ENCODE assay signal across 29 mouse cellular contexts in the genomic region with DNA sequence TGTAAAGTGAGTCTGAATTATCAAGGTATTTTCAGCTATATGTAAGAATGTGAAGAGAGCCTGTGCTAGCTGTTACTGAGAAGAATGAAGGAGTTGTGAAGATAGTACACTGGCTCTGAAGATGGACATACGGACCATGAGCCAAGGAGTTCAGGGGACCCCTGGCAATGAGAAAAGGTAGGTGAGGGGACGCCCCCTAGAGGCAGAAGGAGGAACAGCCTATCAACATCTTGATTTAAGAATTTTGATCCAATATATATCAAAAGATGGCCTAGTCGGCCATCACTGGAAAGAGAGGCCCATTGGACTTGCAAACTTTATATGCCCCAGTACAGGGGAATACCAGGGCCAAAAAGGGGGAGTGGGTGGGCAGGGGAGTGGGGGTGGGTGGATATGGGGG. TPM values are rescaled to one million over a fixed set of nuclear protein-coding genes. Genes with fewer than 3 reads are reported as not detected.
DNase-seq lines count a peak whose midpoint lies in the region; ATAC-seq and TF ChIP-seq lines count a peak whose summit lies in the region.
"Not testable (repeated sequence)": the region's sequence is repeated elsewhere in the genome, so short reads cannot be mapped to it uniquely, and the experiment has no call there.
"Had no signal": no experiment of that assay in that cellular context is flagged by ENCODE, and none has a peak within 500 bp of the region (broad histone marks: within the 10 kb centered on the region; RNA-seq: fewer than 3 reads in every experiment).

No protein-coding gene starts in this region.

- not testable (repeated sequence) for H3K27ac ChIP-seq in cerebellum, adult 2 months (ENCODE audit: insufficient read depth, low read length); hindbrain, postnatal 0 days; left cerebral cortex, adult 2 months; lung, postnatal 0 days (ENCODE audit: low read length)

- intact Hi-C loops in left cerebral cortex, adult 2 months (cut with DNase I), result not testable (repeated sequence)

- not testable (repeated sequence) for H3K9ac ChIP-seq in hindbrain, postnatal 0 days (replicated peaks; ENCODE audit: low read length); lung, postnatal 0 days (replicated peaks; ENCODE audit: low read depth)

- peak; percentile 14 for DNase-seq in WW6 (ENCODE audit: low read depth, low spot score)
- DNase-seq in cerebellum, adult 2 months; hindbrain, postnatal 0 days (ENCODE audit: low spot score); left cerebral cortex, adult 2 months (ENCODE audit: extremely low spot score in 1 of 2, low spot score in 2 of 2); lung, postnatal 0 days (ENCODE audit: low spot score): not testable (repeated sequence)
- peak; percentile 30 for DNase-seq in splenic B cell, adult 2 months (ENCODE audit: low read depth, low spot score)

- not testable (repeated sequence) for H3K4me1 ChIP-seq in E14TG2a.4 (replicated peaks; ENCODE audit: low read depth, low read length); cerebellum, adult 2 months (ENCODE audit: control insufficient read depth, insufficient read depth, low read length); hindbrain, postnatal 0 days (ENCODE audit: insufficient read depth, low read length); lung, postnatal 0 days (ENCODE audit: insufficient read depth, low read depth, low read length)

- not testable (repeated sequence) for H3K36me3 ChIP-seq in E14TG2a.4 (ENCODE audit: insufficient read depth, low read length); hindbrain, postnatal 0 days (ENCODE audit: insufficient read depth, low read length); lung, postnatal 0 days (ENCODE audit: insufficient read depth, low read length); splenic B cell, adult 2 months (ENCODE audit: control insufficient read depth, insufficient read depth, low read length, poor library complexity, severe bottlenecking)

- H3K4me3 ChIP-seq in E14TG2a.4 (replicated peaks; ENCODE audit: low read length); cerebellum, adult 2 months (replicated peaks; ENCODE audit: insufficient read depth, low read depth, low read length); hindbrain, postnatal 0 days (ENCODE audit: low read length); left cerebral cortex, adult 2 months; lung, postnatal 0 days (ENCODE audit: low read depth, low read length): not testable (repeated sequence)

- not testable (repeated sequence) for H3K4me2 ChIP-seq in hindbrain, postnatal 0 days (ENCODE audit: low read depth, low read length); lung, postnatal 0 days (replicated peaks; ENCODE audit: low read depth, low read length)

- WGBS in cerebellum, adult 2 months, result 36% methylated on average over 3 of the region's 3 CpGs
- WGBS in hindbrain, postnatal 0 days, result 39% methylated on average over 3 of the region's 3 CpGs
- WGBS in lung, postnatal 0 days, result 27% methylated on average over 3 of the region's 3 CpGs

- not testable (repeated sequence) for TF ChIP-seq EP300 in lung, postnatal 0 days (IDR thresholded peaks at IDR 0.05)

- not testable (repeated sequence) for TF ChIP-seq POLR2A in cerebellum, adult 2 months (IDR thresholded peaks at IDR 0.05; ENCODE audit: borderline replicate concordance, insufficient read depth, low read length)

- ATAC-seq in hindbrain, postnatal 0 days; lung, postnatal 0 days: not testable (repeated sequence)

- peak; percentile 43 for TF ChIP-seq CTCF in E14TG2a.4 (conservative IDR thresholded peaks at IDR 0.05; ENCODE audit: low read length)
- peak; percentile 34; the same call in 1 of the 2 replicates for TF ChIP-seq CTCF in cerebellum, adult 2 months (IDR thresholded peaks at IDR 0.05; ENCODE audit: borderline replicate concordance, insufficient read depth, low read depth, low read length)
- TF ChIP-seq CTCF in hindbrain, postnatal 0 days (IDR thresholded peaks at IDR 0.05; ENCODE audit: low read depth), result peak; percentile 35
- peak; percentile 24 for TF ChIP-seq CTCF in left cerebral cortex, adult 2 months (IDR thresholded peaks at IDR 0.05)
- TF ChIP-seq CTCF in lung, postnatal 0 days (IDR thresholded peaks at IDR 0.05), result peak; percentile 29

- not testable (repeated sequence) for H3K27me3 ChIP-seq in E14TG2a.4 (ENCODE audit: insufficient read depth, low read length); cerebellum, adult 2 months (ENCODE audit: control insufficient read depth, insufficient read depth, low read length); hindbrain, postnatal 0 days (ENCODE audit: insufficient read depth, low read length); lung, postnatal 0 days (replicated peaks; ENCODE audit: insufficient read depth, low read length); splenic B cell, adult 2 months (ENCODE audit: control insufficient read depth, insufficient read depth, low read length, poor library complexity, severe bottlenecking)

- not testable (repeated sequence) for H3K9me3 ChIP-seq in E14TG2a.4 (ENCODE audit: low read length); hindbrain, postnatal 0 days (ENCODE audit: low read length); lung, postnatal 0 days (ENCODE audit: low read length)

RNA-seq across cellular contexts. Expression of a gene that starts 19.7 kb away (rescaled TPM):
- 5.2 and 6.5 TPM in 2 replicates for polyA plus RNA-seq in cerebellum, adult 2 months (2012; rRNA removed)
- total RNA-seq in hindbrain, postnatal 0 days (2014; rRNA removed), result 1.1 and 2.6 TPM in 2 replicates
- polyA plus RNA-seq in hindbrain, postnatal 0 days (2015; fragmentation: Nextera tagmentation; extraction: Ambion mirVana), result 1.4 and 1.5 TPM in 2 replicates
- total RNA-seq in left cerebral cortex, adult 2 months (2021), result under 1 TPM; 0.56 to 0.84 TPM
- polyA plus RNA-seq in lung, postnatal 0 days (2015; fragmentation: Nextera tagmentation; extraction: Ambion mirVana), result 4.6 and 5.9 TPM in 2 replicates
- polyA plus RNA-seq: G1E had no signal

RNA-seq across cellular contexts. Expression of a gene that starts 24.6 kb away (rescaled TPM):
- 0.44 and 0.71 TPM in 2 replicates for polyA plus RNA-seq in cerebellum, adult 2 months (2012; rRNA removed)
- 0.37 TPM in 1 of 2 replicates, not detected in the other for total RNA-seq in hindbrain, postnatal 0 days (2014; rRNA removed)
- 0.08 TPM in 1 of 2 replicates, not detected in the other for polyA plus RNA-seq in hindbrain, postnatal 0 days (2015; fragmentation: Nextera tagmentation; extraction: Ambion mirVana)
- not detected for total RNA-seq in left cerebral cortex, adult 2 months (2021)
- polyA plus RNA-seq in lung, postnatal 0 days (2015; fragmentation: Nextera tagmentation; extraction: Ambion mirVana), result 1.5 and 2.0 TPM in 2 replicates
- total RNA-seq: layer of hippocampus, postnatal 36 days; left cerebral cortex, postnatal 10 days had no signal
- polyA plus RNA-seq: forebrain, embryonic 14.5 days; G1E; inflammation-experienced regulatory T-cells, adult 6 months; limb, embryonic 10.5 days had no signal

RNA-seq across cellular contexts. Expression of a gene that starts 58.6 kb away (rescaled TPM):
- 62.9 and 71.8 TPM in 2 replicates for polyA plus RNA-seq in cerebellum, adult 2 months (2012; rRNA removed)
- total RNA-seq in hindbrain, postnatal 0 days (2014; rRNA removed), result 12.8 and 14.1 TPM in 2 replicates
- 7.5 and 7.8 TPM in 2 replicates for polyA plus RNA-seq in hindbrain, postnatal 0 days (2015; fragmentation: Nextera tagmentation; extraction: Ambion mirVana)
- total RNA-seq in left cerebral cortex, adult 2 months (2021), result 1 to 10 TPM; 4.0 to 5.4 TPM
- polyA plus RNA-seq in lung, postnatal 0 days (2015; fragmentation: Nextera tagmentation; extraction: Ambion mirVana), result 10.4 and 11.1 TPM in 2 replicates
- polyA plus RNA-seq: G1E; inflammation-experienced regulatory T-cells, adult 6 months had no signal

RNA-seq across cellular contexts. Expression of a gene that starts 59.4 kb away (rescaled TPM):
- 0.18 TPM in 1 of 2 replicates, not detected in the other for polyA plus RNA-seq in cerebellum, adult 2 months (2012; rRNA removed)
- total RNA-seq in hindbrain, postnatal 0 days (2014; rRNA removed), result not detected in 2 replicates
- not detected in 2 replicates for polyA plus RNA-seq in hindbrain, postnatal 0 days (2015; fragmentation: Nextera tagmentation; extraction: Ambion mirVana)
- total RNA-seq in left cerebral cortex, adult 2 months (2021), result not detected
- 0.19 and 0.31 TPM in 2 replicates for polyA plus RNA-seq in lung, postnatal 0 days (2015; fragmentation: Nextera tagmentation; extraction: Ambion mirVana)
- total RNA-seq: adrenal gland, adult 2 months; adrenal gland, postnatal 36 days; G1E; gastrocnemius, postnatal 25 days; heart, postnatal 36 days; layer of hippocampus, postnatal 36 days; left cerebral cortex, postnatal 10 days had no signal
- polyA plus RNA-seq: activated CD4-positive, CD25-positive, alpha-beta regulatory T cell, adult 4 months; adrenal gland, adult 2 months; embryonic facial prominence, embryonic 12.5 days; forebrain, embryonic 14.5 days; G1E; heart, embryonic 11.5 days; heart, embryonic 16.5 days; hindbrain, embryonic 14.5 days; inflammation-experienced regulatory T-cells, adult 6 months; kidney, embryonic 16.5 days; limb, embryonic 10.5 days; limb, embryonic 15.5 days; liver, embryonic 15.5 days; lung, embryonic 16.5 days; midbrain, embryonic 12.5 days; neural tube, embryonic 13.5 days; stomach, embryonic 16.5 days had no signal
